ENCODE assay signal across 24 mouse cellular contexts in the genomic region with DNA sequence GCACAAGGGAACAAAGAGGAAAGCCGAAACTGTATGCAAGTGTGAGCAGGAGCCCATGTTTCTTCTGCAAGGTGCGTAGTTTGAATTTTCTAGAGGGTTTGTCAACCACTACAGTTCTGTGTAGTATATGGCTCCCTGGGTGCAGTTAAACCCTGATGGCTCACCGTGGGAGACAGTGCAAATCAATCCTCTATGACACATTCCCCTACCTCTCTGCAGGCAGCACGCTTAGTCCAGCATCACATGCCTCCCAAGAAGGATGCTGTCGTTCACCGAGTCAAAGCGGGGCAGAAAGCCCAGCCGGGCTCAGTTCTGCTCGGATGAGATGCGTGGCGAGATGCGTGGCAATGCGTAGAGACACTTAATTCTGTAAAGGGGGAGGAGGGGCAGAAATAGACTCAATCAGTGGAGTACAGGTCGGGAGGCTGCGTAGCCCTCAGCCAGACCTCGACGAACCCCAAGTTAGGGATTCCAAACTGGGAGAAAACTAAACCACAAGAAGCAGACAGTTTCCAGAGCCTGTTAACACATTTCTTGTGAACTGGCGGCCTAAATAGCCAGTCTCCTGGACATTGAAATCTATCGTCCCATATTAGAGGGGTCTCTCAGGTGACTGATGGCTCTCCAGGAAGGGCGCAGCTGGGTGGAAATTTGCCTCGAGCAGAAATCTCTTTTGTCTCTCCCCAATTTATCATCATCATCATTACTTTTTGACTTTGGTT.
DNase-seq lines count a peak whose midpoint lies in the region; ATAC-seq and TF ChIP-seq lines count a peak whose summit lies in the region.
"Had no signal": no experiment of that assay in that cellular context is flagged by ENCODE, and none has a peak within 500 bp of the region (broad histone marks: within the 10 kb centered on the region; RNA-seq: fewer than 3 reads in every experiment).

No protein-coding gene starts in this region.

- no peak overlapping the region for H3K4me3 ChIP-seq in midbrain, embryonic 13.5 days (replicated peaks)
- no peak overlapping the region for H3K4me3 ChIP-seq in midbrain, embryonic 11.5 days (ENCODE audit: low read depth, low read length)
- H3K4me3 ChIP-seq in hindbrain, embryonic 14.5 days (replicated peaks; ENCODE audit: low read length), result no peak overlapping the region
- H3K4me3 ChIP-seq in layer of hippocampus, adult 2 months, result no peak overlapping the region
- H3K4me3 ChIP-seq: gastrocnemius, adult 2 months; limb, embryonic 13.5 days; lung, embryonic 15.5 days; midbrain, embryonic 15.5 days had no signal

- peaks cover 15% of the 10 kb centered on the region for H3K4me1 ChIP-seq in midbrain, embryonic 13.5 days (replicated peaks)
- no peaks in the 10 kb centered on the region for H3K4me1 ChIP-seq in midbrain, embryonic 11.5 days (ENCODE audit: control insufficient read depth, insufficient read depth, low read length)
- peaks cover 14% of the 10 kb centered on the region for H3K4me1 ChIP-seq in hindbrain, embryonic 14.5 days (replicated peaks; ENCODE audit: control insufficient read depth, insufficient read depth, low read length)

- WGBS in midbrain, embryonic 13.5 days, result 70% methylated on average over 21 of the region's 21 CpGs
- 80% methylated on average over 21 of the region's 21 CpGs for WGBS in midbrain, embryonic 11.5 days
- 47% methylated on average over 21 of the region's 21 CpGs for WGBS in hindbrain, embryonic 14.5 days

- H3K9ac ChIP-seq in midbrain, embryonic 13.5 days (replicated peaks), result no peak overlapping the region
- no peak overlapping the region for H3K9ac ChIP-seq in midbrain, embryonic 11.5 days (ENCODE audit: low read length)
- H3K9ac ChIP-seq in hindbrain, embryonic 14.5 days, result no peak overlapping the region
- H3K9ac ChIP-seq: limb, embryonic 13.5 days; lung, embryonic 15.5 days; midbrain, embryonic 15.5 days had no signal

- intact Hi-C loops in left cerebral cortex, postnatal 14 days (cut with DNase I), result no loop called here
- intact Hi-C loops in gastrocnemius, postnatal 36 days (cut with DNase I), result no loop called here

- H3K27ac ChIP-seq in midbrain, embryonic 13.5 days, result no peak overlapping the region
- H3K27ac ChIP-seq in midbrain, embryonic 11.5 days (ENCODE audit: low read depth, low read length), result no peak overlapping the region
- H3K27ac ChIP-seq in hindbrain, embryonic 14.5 days, result no peak overlapping the region
- no peak overlapping the region for H3K27ac ChIP-seq in layer of hippocampus, adult 2 months
- H3K27ac ChIP-seq: gastrocnemius, adult 2 months; limb, embryonic 13.5 days; lung, embryonic 15.5 days; midbrain, embryonic 15.5 days had no signal

- no peak for DNase-seq in midbrain, embryonic 11.5 days (ENCODE audit: low spot score, missing footprints)
- DNase-seq in hindbrain, embryonic 14.5 days (ENCODE audit: low spot score), result no peak
- DNase-seq in mesoderm, embryonic 11.5 days (ENCODE audit: low read depth, low spot score), result peak; percentile 18
- no peak for DNase-seq in layer of hippocampus, adult 2 months (ENCODE audit: low spot score in 2 of 2)
- DNase-seq in left cerebral cortex, postnatal 14 days (ENCODE audit: low spot score in 2 of 2), result no peak
- no peak for DNase-seq in gastrocnemius, postnatal 36 days
- DNase-seq: adrenal gland, postnatal 14 days; cerebellum, adult 11 months; cerebellum, adult 9-10 months; cerebellum, postnatal 36 days; gastrocnemius, adult 2 months; heart, postnatal 14 days; kidney, adult 8-10 months; kidney, postnatal 10 days; layer of hippocampus, adult 9-11 months; thymus, postnatal 4 days had no signal

- 0 out of 2 replicates have a peak, but pooled peaks cover 6% of the 10 kb centered on the region for H3K27me3 ChIP-seq in midbrain, embryonic 13.5 days
- H3K27me3 ChIP-seq in midbrain, embryonic 11.5 days (ENCODE audit: control insufficient read depth, insufficient read depth, low read length), result peaks cover 5% of the 10 kb centered on the region; the same call in 1 of the 2 replicates
- H3K27me3 ChIP-seq in hindbrain, embryonic 14.5 days (ENCODE audit: control insufficient read depth, insufficient read depth, low read length), result no peaks in the 10 kb centered on the region
- H3K27me3 ChIP-seq: lung, embryonic 15.5 days; midbrain, embryonic 15.5 days had no signal

- no peaks in the 10 kb centered on the region for H3K9me3 ChIP-seq in midbrain, embryonic 13.5 days
- no peaks in the 10 kb centered on the region for H3K9me3 ChIP-seq in midbrain, embryonic 11.5 days (ENCODE audit: control insufficient read depth, low read length)
- no peaks in the 10 kb centered on the region for H3K9me3 ChIP-seq in hindbrain, embryonic 14.5 days (ENCODE audit: control insufficient read depth, low read length)
- H3K9me3 ChIP-seq: limb, embryonic 13.5 days; lung, embryonic 15.5 days; midbrain, embryonic 15.5 days had no signal

- H3K36me3 ChIP-seq in midbrain, embryonic 13.5 days, result no peaks in the 10 kb centered on the region
- H3K36me3 ChIP-seq in midbrain, embryonic 11.5 days (ENCODE audit: control insufficient read depth, insufficient read depth, low read length), result no peaks in the 10 kb centered on the region
- no peaks in the 10 kb centered on the region for H3K36me3 ChIP-seq in hindbrain, embryonic 14.5 days (replicated peaks; ENCODE audit: control insufficient read depth, insufficient read depth)
- H3K36me3 ChIP-seq: limb, embryonic 13.5 days; lung, embryonic 15.5 days; midbrain, embryonic 15.5 days had no signal

- no peak for TF ChIP-seq CTCF in layer of hippocampus, adult 2 months (conservative IDR thresholded peaks at IDR 0.05)

- no peak overlapping the region for H3K4me2 ChIP-seq in midbrain, embryonic 13.5 days (replicated peaks)
- H3K4me2 ChIP-seq in midbrain, embryonic 11.5 days, result no peak overlapping the region
- H3K4me2 ChIP-seq in hindbrain, embryonic 14.5 days (replicated peaks), result peak overlapping the region; percentile 36
- H3K4me2 ChIP-seq: limb, embryonic 13.5 days; liver, embryonic 11.5 days; lung, embryonic 15.5 days; midbrain, embryonic 15.5 days had no signal

- 0 out of 2 replicates have a peak, but pooled peaks have one; percentile 30 for ATAC-seq in midbrain, embryonic 13.5 days
- no peak for ATAC-seq in midbrain, embryonic 11.5 days (ENCODE audit: low FRiP score)
- ATAC-seq in hindbrain, embryonic 14.5 days (ENCODE audit: low FRiP score), result peak; percentile 31; the same call in 1 of the 2 replicates
- ATAC-seq: CD4-positive, CD25-positive, alpha-beta regulatory T cell, adult 4 months; forebrain, embryonic 14.5 days; intestine, embryonic 16.5 days; midbrain, embryonic 15.5 days had no signal
